Mouse (Mus musculus) left cerebral cortex, adult 2 months (tissue): ENCODE measurements at regions not wholly inside any gene's neighbourhood (a gene's known extent, or its start where the extent isn't known, plus 50 kb on each side); places are given as distances from the start of the nearest gene placed in this dataset.

Experiments used
- DNase-seq, 2 experiments: peaks; one replicate each; pipeline ENCODE4 v3.0.0; 2021 to 2022; ENCODE audit warnings: low spot score in 2 of 2, mixed read lengths in 1 of 2; ENCODE audit errors: extremely low spot score in 1 of 2
- H3K27ac ChIP-seq: fragments of 200-600 bp; 2 replicates; pipeline ENCODE4 v1.8.1; 2022
- H3K4me3 ChIP-seq: fragments of 200-600 bp; 2 replicates; pipeline ENCODE4 v1.8.1; 2022
- CTCF ChIP-seq: fragments of 200-600 bp; IDR thresholded peaks from 2 replicates; pipeline ENCODE4 v1.8.1; 2022; ENCODE audit warnings: antibody characterized with exemption, mild to moderate bottlenecking, moderate library complexity
- intact Hi-C: fragments of 180-260 bp; cut with DNase I; formaldehyde crosslinking; loops from one replicate; pipeline ENCODE4 v1.15.1; 2025

GRCm38 (mm10) chr11:27833736-27834135 is 505.9 kb downstream of the Gm6685 start:
- TF ChIP-seq CTCF, result no peak
- intact Hi-C loops, result no loop called here
- H3K4me3 ChIP-seq, result no peak overlapping the region
- H3K27ac ChIP-seq, result no peak overlapping the region
- no peak for DNase-seq

- no peak for DNase-seq
- intact Hi-C loops, result no loop called here
- Histone ChIP-seq H3K27ac (no peak overlapping the region), H3K4me3 (no peak overlapping the region)
- TF ChIP-seq CTCF, result no peak
Observed at GRCm38 (mm10) chr11:27799826-27800620, 539.6 kb downstream of the Gm6685 start.

GRCm38 (mm10) chr11:27753913-27754218 is 585.8 kb downstream of the Gm6685 start:
- Histone ChIP-seq H3K27ac (no peak overlapping the region), H3K4me3 (no peak overlapping the region)
- intact Hi-C loops, result loop anchor here (5.0 kb wide), 1 partner anchor 833 kb away; no protein-coding TSS in a partner anchor
- DNase-seq, result no peak
- TF ChIP-seq CTCF, result no peak

GRCm38 (mm10) chr11:27753212-27753912 is 586.3 kb downstream of the Gm6685 start:
- intact Hi-C loops, result loop anchor here (5.0 kb wide), 1 partner anchor 834 kb away; no protein-coding TSS in a partner anchor

GRCm38 (mm10) chr11:27726109-27726508 is 613.6 kb downstream of the Gm6685 start:
- Histone ChIP-seq H3K4me3 (no peak overlapping the region), H3K27ac (no peak overlapping the region)
- no peak for DNase-seq
- intact Hi-C loops, result no loop called here
- no peak for TF ChIP-seq CTCF

More at GRCm38 (mm10) chr11:27753212-27753912, 586.3 kb downstream of the Gm6685 start:
- Histone ChIP-seq H3K4me3 (no peak overlapping the region), H3K27ac (no peak overlapping the region)
- peak; percentile 54 for TF ChIP-seq CTCF
- DNase-seq, result peak; percentile 13 to 21

GRCm38 (mm10) chr11:27721346-27721745 is 618.3 kb downstream of the Gm6685 start:
- peak in 1 of 2 experiments; percentile 13 for DNase-seq
- Histone ChIP-seq H3K27ac (no peak overlapping the region), H3K4me3 (no peak overlapping the region)
- intact Hi-C loops, result no loop called here
- no peak for TF ChIP-seq CTCF

GRCm38 (mm10) chr11:27672436-27672835 is 667.2 kb downstream of the Gm6685 start:
- Histone ChIP-seq H3K4me3 (no peak overlapping the region), H3K27ac (no peak overlapping the region)
- intact Hi-C loops, result no loop called here
- DNase-seq, result no peak
- TF ChIP-seq CTCF, result no peak
